Mouse (Mus musculus) neural tube, embryonic 13.5 days (tissue): ENCODE results near the gene Rtn4rl2. TPM values are rescaled to one million over a fixed set of nuclear protein-coding genes. Genes with fewer than 3 reads are reported as not detected.
A peak's percentile ranks its signal among the peaks of the same experiment; 100 is the strongest.

Experiments
- ATAC-seq: fragments of 200-750 bp; cut with Nextera tagmentation; 2 replicates; pipeline ENCODE4 v1.8.0; 2017; ENCODE audit warnings: low read depth, mild to moderate bottlenecking, moderate TSS enrichment, moderate library complexity
- H3K27ac ChIP-seq: fragments of 300-500 bp; sonication (generic); replicated peaks from 2 replicates; pipeline ENCODE4 v1.5.1; 2015; ENCODE audit warnings: moderate library complexity, mild to moderate bottlenecking, inconsistent platforms
- H3K27me3 ChIP-seq: fragments of 300-500 bp; sonication (generic); 2 replicates; pipeline ENCODE4 v1.6.1; 2015; ENCODE audit warnings: mild to moderate bottlenecking, inconsistent platforms
- H3K36me3 ChIP-seq: fragments of 300-500 bp; sonication (generic); 2 replicates; pipeline ENCODE4 v1.6.1; 2015; ENCODE audit warnings: mild to moderate bottlenecking, inconsistent platforms
- H3K4me1 ChIP-seq: fragments of 300-500 bp; sonication (generic); replicated peaks from 2 replicates; pipeline ENCODE4 v1.6.1; 2015; ENCODE audit warnings: inconsistent platforms
- H3K4me2 ChIP-seq: fragments of 300-500 bp; sonication (generic); 2 replicates; pipeline ENCODE4 v1.6.1; 2015; ENCODE audit warnings: inconsistent platforms, mild to moderate bottlenecking, moderate library complexity
- H3K4me3 ChIP-seq: fragments of 300-500 bp; sonication (generic); 2 replicates; pipeline ENCODE4 v1.5.1; 2015; ENCODE audit warnings: mild to moderate bottlenecking, inconsistent platforms
- H3K9ac ChIP-seq: fragments of 300-500 bp; sonication (generic); 2 replicates; pipeline ENCODE4 v1.6.1; 2015; ENCODE audit warnings: moderate library complexity, mild to moderate bottlenecking, inconsistent platforms
- H3K9me3 ChIP-seq: fragments of 300-500 bp; sonication (generic); 2 replicates; pipeline ENCODE4 v1.6.1; 2016; ENCODE audit warnings: inconsistent platforms
- WGBS: fragments of 180-500 bp; shearing (Covaris S2); methylation state at CpG from one replicate; pipeline ENCODE4 v1.1.7; 2015; 5-methylcytosine and 5-hydroxymethylcytosine counted together
- polyA plus RNA-seq: library from polyadenylated mRNA; unstranded; fragments of >200 nt; fragmentation: Nextera tagmentation; extraction: Ambion mirVana; gene quantifications from 2 replicates; pipeline ENCODE4 v1.2.1, GENCODE M21; 2015

The Rtn4rl2 gene
- polyA plus RNA-seq, 1 experiment from 2014 or later: 6.8 TPM

- no peaks in the 10 kb centered on the region for H3K36me3 ChIP-seq
These were observed 9.1 kb upstream of the Rtn4rl2 start for GRCm38 (mm10) chr2:84895495-84896198.

GRCm38 (mm10) chr2:84893359-84893758, 6.8 kb upstream of the Rtn4rl2 start:
- Histone ChIP-seq H3K27ac (no peak overlapping the region), H3K36me3 (no peaks in the 10 kb centered on the region), H3K9me3 (no peaks in the 10 kb centered on the region), H3K27me3 (peaks cover 34% of the 10 kb centered on the region), H3K9ac (no peak overlapping the region), H3K4me1 (peaks cover 13% of the 10 kb centered on the region), H3K4me3 (no peak overlapping the region), H3K4me2 (no peak overlapping the region)
- 51% methylated on average over 6 of the region's 6 CpGs for WGBS
- ATAC-seq: no peak

More at GRCm38 (mm10) chr2:84895495-84896198, 9.1 kb upstream of the Rtn4rl2 start:
- no peak for ATAC-seq
- Histone ChIP-seq H3K4me1 (no peaks in the 10 kb centered on the region), H3K9ac (no peak overlapping the region), H3K4me2 (no peak overlapping the region), H3K27ac (no peak overlapping the region), H3K27me3 (peaks cover 15% of the 10 kb centered on the region), H3K9me3 (no peaks in the 10 kb centered on the region), H3K4me3 (no peak overlapping the region)
- 68% methylated on average over 4 of the region's 4 CpGs for WGBS

GRCm38 (mm10) chr2:84890045-84890340, 3.5 kb upstream of the Rtn4rl2 start:
- Histone ChIP-seq H3K4me2 (no peak overlapping the region), H3K27ac (no peak overlapping the region), H3K27me3 (peaks cover 68% of the 10 kb centered on the region), H3K4me1 (peaks cover 44% of the 10 kb centered on the region), H3K4me3 (no peak overlapping the region), H3K36me3 (no peaks in the 10 kb centered on the region), H3K9ac (no peak overlapping the region), H3K9me3 (no peaks in the 10 kb centered on the region)
- no peak; the same call in 1 of the 2 replicates for ATAC-seq
- WGBS: 0% methylated on average over 5 of the region's 5 CpGs

- WGBS: 13% methylated on average over 14 of the region's 14 CpGs
- no peaks in the 10 kb centered on the region for H3K36me3 ChIP-seq
These were observed 3.0 kb upstream of the Rtn4rl2 start for GRCm38 (mm10) chr2:84889316-84890044.

GRCm38 (mm10) chr2:84888657-84889315, 2.3 kb upstream of the Rtn4rl2 start:
- Histone ChIP-seq H3K9me3 (no peaks in the 10 kb centered on the region), H3K4me2 (peak overlapping the region; percentile 53), H3K27me3 (peaks cover 80% of the 10 kb centered on the region), H3K9ac (peak overlapping the region; percentile 60), H3K36me3 (no peaks in the 10 kb centered on the region), H3K4me3 (peak overlapping the region; percentile 28), H3K27ac (no peak overlapping the region), H3K4me1 (peaks cover 50% of the 10 kb centered on the region)
- 1% methylated on average over 28 of the region's 28 CpGs for WGBS
- ATAC-seq: no peak

More at GRCm38 (mm10) chr2:84889316-84890044, 3.0 kb upstream of the Rtn4rl2 start:
- Histone ChIP-seq H3K4me3 (peak overlapping the region; percentile 28), H3K9ac (peak overlapping the region; percentile 60), H3K9me3 (no peaks in the 10 kb centered on the region), H3K27ac (no peak overlapping the region), H3K4me1 (peaks cover 48% of the 10 kb centered on the region), H3K4me2 (peak overlapping the region; percentile 53), H3K27me3 (peaks cover 73% of the 10 kb centered on the region)
- ATAC-seq: no peak

GRCm38 (mm10) chr2:84887411-84888271, 1.1 kb upstream of the Rtn4rl2 start:
- peaks cover 91% of the 10 kb centered on the region for H3K27me3 ChIP-seq
- H3K9me3 ChIP-seq: no peaks in the 10 kb centered on the region
- H3K4me2 ChIP-seq: peak overlapping the region; percentile 96
- peaks cover 61% of the 10 kb centered on the region for H3K4me1 ChIP-seq
- peak overlapping the region; percentile 73 for H3K9ac ChIP-seq
- H3K36me3 ChIP-seq: no peaks in the 10 kb centered on the region
- WGBS: under 1% methylated on average over 58 of the region's 58 CpGs
- H3K27ac ChIP-seq: no peak overlapping the region
- H3K4me3 ChIP-seq: peak overlapping the region; percentile 69
- ATAC-seq: peak; percentile 16

- under 1% methylated on average over 35 of the region's 39 CpGs for WGBS
- Histone ChIP-seq H3K27ac (peak overlapping the region; percentile 61), H3K9ac (peak overlapping the region; percentile 73), H3K4me1 (peaks cover 64% of the 10 kb centered on the region), H3K4me2 (peak overlapping the region; percentile 96), H3K4me3 (peak overlapping the region; percentile 69), H3K9me3 (no peaks in the 10 kb centered on the region), H3K36me3 (no peaks in the 10 kb centered on the region), H3K27me3 (peaks cover 95% of the 10 kb centered on the region)
- peak; percentile 71 for ATAC-seq
These were observed 341 bp upstream of the Rtn4rl2 start for GRCm38 (mm10) chr2:84886821-84887281.

- no peak for ATAC-seq
- WGBS: 5% methylated on average over 22 of the region's 23 CpGs
- peak overlapping the region; percentile 69 for H3K4me3 ChIP-seq
- peak overlapping the region; percentile 23; the same call in 1 of the 2 replicates for H3K27ac ChIP-seq
- H3K4me1 ChIP-seq: peaks cover 64% of the 10 kb centered on the region
- peak overlapping the region; percentile 96 for H3K4me2 ChIP-seq
- no peaks in the 10 kb centered on the region for H3K36me3 ChIP-seq
- peak overlapping the region; percentile 73 for H3K9ac ChIP-seq
- H3K9me3 ChIP-seq: no peaks in the 10 kb centered on the region
- peaks cover 96% of the 10 kb centered on the region for H3K27me3 ChIP-seq
These were observed 1.1 kb downstream of the Rtn4rl2 start for GRCm38 (mm10) chr2:84885084-84886055.

- ATAC-seq: no peak
- Histone ChIP-seq H3K27ac (no peak overlapping the region), H3K9me3 (no peaks in the 10 kb centered on the region), H3K27me3 (peaks cover 94% of the 10 kb centered on the region), H3K4me1 (peaks cover 61% of the 10 kb centered on the region), H3K4me2 (peak overlapping the region; percentile 96), H3K36me3 (no peaks in the 10 kb centered on the region), H3K9ac (no peak overlapping the region), H3K4me3 (peak overlapping the region; percentile 69)
- WGBS: 46% methylated on average over 4 of the region's 4 CpGs
These were observed 1.9 kb downstream of the Rtn4rl2 start for GRCm38 (mm10) chr2:84884611-84885010.

GRCm38 (mm10) chr2:84883942-84884341, 2.6 kb downstream of the Rtn4rl2 start:
- Histone ChIP-seq H3K27ac (peak overlapping the region; percentile 42; the same call in 1 of the 2 replicates), H3K4me2 (peak overlapping the region; percentile 96), H3K9ac (no peak overlapping the region), H3K27me3 (peaks cover 87% of the 10 kb centered on the region), H3K36me3 (no peaks in the 10 kb centered on the region), H3K9me3 (no peaks in the 10 kb centered on the region), H3K4me1 (peaks cover 55% of the 10 kb centered on the region), H3K4me3 (0 out of 2 replicates have a peak overlapping the region, but pooled peaks have one; percentile 12)
- WGBS: 75% methylated on average over 4 of the region's 4 CpGs
- ATAC-seq: no peak
